Mouse (Mus musculus) duodenum, adult 2 months (tissue): ENCODE data around the gene Gna15. TPM values are rescaled to one million over a fixed set of nuclear protein-coding genes. Genes with fewer than 3 reads are reported as not detected.

ENCODE experiments used
- polyA plus RNA-seq: library from polyadenylated mRNA; depleted of rRNA; stranded (reverse); fragments of >200 nt; gene quantifications from 2 replicates; pipeline ENCODE4 v1.2.3, GENCODE M21; 2012; ENCODE audit warnings: low replicate concordance; rRNA removed

The Gna15 gene
- 1.3 and 1.6 TPM in 2 replicates for polyA plus RNA-seq

DNA sequence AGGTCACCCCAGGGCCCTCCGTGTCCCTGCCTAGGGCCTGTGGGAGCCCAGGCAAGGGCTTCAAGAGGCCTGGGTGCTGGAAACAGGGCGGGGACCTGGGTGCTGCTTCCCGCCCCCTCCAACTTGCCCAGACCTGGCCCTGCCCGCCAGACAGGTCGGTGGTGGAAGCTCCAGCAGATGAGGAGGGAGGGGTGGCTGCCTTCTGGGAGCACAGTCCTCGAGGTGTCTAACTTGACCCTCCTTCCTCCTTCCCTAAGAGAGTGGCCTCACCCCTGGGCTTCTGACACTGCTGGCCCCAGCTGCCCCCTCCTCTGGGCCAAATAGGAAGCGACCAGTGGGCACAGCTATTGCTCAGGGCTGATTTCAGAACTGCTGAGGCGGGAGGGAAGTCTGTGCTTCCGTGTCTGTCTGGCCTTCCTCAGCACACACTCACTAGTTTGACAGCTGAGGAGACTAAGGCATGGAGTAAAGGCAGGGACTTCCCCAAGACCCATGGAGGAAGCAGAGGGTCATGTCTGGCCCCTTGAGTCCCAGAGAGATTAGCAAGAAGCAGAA, at the start of gene Gna15:
Gene Gna15, minus strand, starts transcription at position 175 of the 555 bp plus-strand sequence.

DNA sequence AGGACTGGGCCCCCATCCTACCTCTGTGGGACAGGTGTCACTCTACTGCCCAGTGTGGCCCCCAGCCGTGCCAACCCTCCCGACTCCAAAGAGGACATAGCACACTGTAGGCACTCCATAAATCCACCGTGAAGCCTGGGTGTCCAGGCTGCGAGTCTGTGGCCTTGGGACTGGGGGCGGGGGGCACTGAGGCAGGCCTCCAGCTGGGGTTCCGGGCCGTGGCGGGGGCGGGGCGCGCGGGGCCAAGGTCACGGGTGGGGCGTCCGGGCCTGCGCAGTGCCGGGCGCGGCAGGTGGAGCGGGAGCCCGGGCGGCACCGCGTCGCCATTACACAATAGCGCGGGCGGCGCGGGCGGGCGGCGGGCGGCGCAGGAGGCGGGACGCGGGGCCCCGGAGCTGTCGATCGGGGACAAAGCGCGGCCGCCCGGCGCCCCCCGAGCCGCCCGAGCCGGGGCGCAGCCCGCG, 35.2 kb upstream of the Gna15 start, which contains the start of gene Aes:
Gene Aes, plus strand, starts transcription at position 326 of the 464 bp plus-strand sequence.

GRCm38 (mm10) chr10:81545161-81545747, 21.2 kb upstream of the Gna15 start, which contains the start of gene Gna11:
Gene Gna11, minus strand, starts transcription at chr10:81545190.

GRCm38 (mm10) chr10:81500032-81500431, 24.0 kb downstream of the Gna15 start, which contains the start of gene S1pr4:
Gene S1pr4, minus strand, starts transcription at chr10:81500132.

GRCm38 (mm10) chr10:81496264-81496901, 27.6 kb downstream of the Gna15 start, which contains the start of gene Ncln:
Gene Ncln, minus strand, starts transcription at chr10:81496392.

GRCm38 (mm10) chr10:81482533-81482889, 41.5 kb downstream of the Gna15 start, which contains the start of gene Celf5:
Gene Celf5, minus strand, starts transcription at chr10:81482709.

GRCm38 (mm10) chr10:81455181-81455895, 68.7 kb downstream of the Gna15 start, which contains the start of gene Nfic:
Gene Nfic, minus strand, starts transcription at chr10:81455635.

Other genes with a start within 250 kb of the Gna15 start
- 181 and 192 TPM in 2 replicates for gene Tjp3, start 232.6 kb downstream of the Gna15 start, polyA plus RNA-seq
- 40.1 and 52.6 TPM in 2 replicates for gene Pip5k1c, start 231.3 kb downstream of the Gna15 start, polyA plus RNA-seq
- gene Cactin, start 203.1 kb downstream of the Gna15 start, polyA plus RNA-seq = 18.0 and 21.0 TPM in 2 replicates
- 10.9 and 12.5 TPM in 2 replicates for gene Tbxa2r, start 195.5 kb downstream of the Gna15 start, polyA plus RNA-seq
- 1.3 and 1.4 TPM in 2 replicates for gene Gipc3, start 181.0 kb downstream of the Gna15 start, polyA plus RNA-seq
- gene Hmg20b, start 173.7 kb downstream of the Gna15 start, polyA plus RNA-seq = 221 and 244 TPM in 2 replicates
- 14.7 and 31.5 TPM in 2 replicates for gene Mfsd12, start 166.7 kb downstream of the Gna15 start, polyA plus RNA-seq
- 9.2 and 36.1 TPM in 2 replicates for gene 4930404N11Rik, start 158.4 kb downstream of the Gna15 start, polyA plus RNA-seq
- gene Fzr1, start 145.7 kb downstream of the Gna15 start, polyA plus RNA-seq = 85.3 and 131 TPM in 2 replicates
- gene Dohh, start 139.8 kb downstream of the Gna15 start, polyA plus RNA-seq = 83.2 and 110 TPM in 2 replicates
- gene Gm48551, start 139.8 kb downstream of the Gna15 start, polyA plus RNA-seq = 1.3 and 3.5 TPM in 2 replicates
- gene Gm48552, start 135.2 kb downstream of the Gna15 start, polyA plus RNA-seq = 4.4 and 4.7 TPM in 2 replicates
- 6,225 and 12,735 TPM in 2 replicates for gene Smim24, start 131.2 kb downstream of the Gna15 start, polyA plus RNA-seq
- 14.0 and 23.5 TPM in 2 replicates for gene Nfic, start 68.6 kb downstream of the Gna15 start, polyA plus RNA-seq
- gene Celf5, start 41.5 kb downstream of the Gna15 start, polyA plus RNA-seq = 3.8 and 8.4 TPM in 2 replicates
- gene Ncln, start 27.8 kb downstream of the Gna15 start, polyA plus RNA-seq = 449 and 530 TPM in 2 replicates
- 1.6 and 4.8 TPM in 2 replicates for gene S1pr4, start 24.1 kb downstream of the Gna15 start, polyA plus RNA-seq
- 397 and 652 TPM in 2 replicates for gene Gna11, start 21.0 kb upstream of the Gna15 start, polyA plus RNA-seq
- gene Aes, start 35.3 kb upstream of the Gna15 start, polyA plus RNA-seq = 1,935 and 3,654 TPM in 2 replicates
- 18.3 and 66.9 TPM in 2 replicates for gene Tle2, start 50.3 kb upstream of the Gna15 start, polyA plus RNA-seq
- 6.1 and 27.7 TPM in 2 replicates for gene Tle6, start 76.8 kb upstream of the Gna15 start, polyA plus RNA-seq
- 0.40 and 0.58 TPM in 2 replicates for gene BC025920, start 82.0 kb upstream of the Gna15 start, polyA plus RNA-seq
- gene Sirt6, start 103.6 kb upstream of the Gna15 start, polyA plus RNA-seq = 33.5 and 36.6 TPM in 2 replicates
- gene Ankrd24, start 104.3 kb upstream of the Gna15 start, polyA plus RNA-seq = 12.7 and 25.7 TPM in 2 replicates
- not detected in 2 replicates for gene Gm10778, start 124.8 kb upstream of the Gna15 start, polyA plus RNA-seq
- gene Zfp433, start 180.6 kb upstream of the Gna15 start, polyA plus RNA-seq = not detected in 2 replicates
- gene Gm3055, start 246.9 kb upstream of the Gna15 start, polyA plus RNA-seq = not detected in 2 replicates